Mouse (Mus musculus) splenic B cell, adult 2 months (primary cell): ENCODE measurements around the gene 4632433K11Rik.
A peak's percentile ranks its signal among the peaks of the same experiment; 100 is the strongest.
"Not testable (repeated sequence)": the region's sequence is repeated elsewhere in the genome, so short reads cannot be mapped to it uniquely, and the experiment has no call there.

Experiments
- DNase-seq: peaks from one replicate; pipeline ENCODE4 v3.0.0-alpha.2; 2011; ENCODE audit warnings: low read depth, low spot score
- H3K27me3 ChIP-seq: 2 replicates; pipeline ENCODE4 v1.6.1; 2012; ENCODE audit warnings: mild to moderate bottlenecking, low read length, moderate library complexity, mixed read lengths; ENCODE audit not compliant: control insufficient read depth, poor library complexity, insufficient read depth, severe bottlenecking
- H3K36me3 ChIP-seq: 2 replicates; pipeline ENCODE4 v1.6.1; 2012; ENCODE audit warnings: mild to moderate bottlenecking, low read length, moderate library complexity, mixed read lengths; ENCODE audit not compliant: control insufficient read depth, poor library complexity, insufficient read depth, severe bottlenecking

4632433K11Rik gene

DNA sequence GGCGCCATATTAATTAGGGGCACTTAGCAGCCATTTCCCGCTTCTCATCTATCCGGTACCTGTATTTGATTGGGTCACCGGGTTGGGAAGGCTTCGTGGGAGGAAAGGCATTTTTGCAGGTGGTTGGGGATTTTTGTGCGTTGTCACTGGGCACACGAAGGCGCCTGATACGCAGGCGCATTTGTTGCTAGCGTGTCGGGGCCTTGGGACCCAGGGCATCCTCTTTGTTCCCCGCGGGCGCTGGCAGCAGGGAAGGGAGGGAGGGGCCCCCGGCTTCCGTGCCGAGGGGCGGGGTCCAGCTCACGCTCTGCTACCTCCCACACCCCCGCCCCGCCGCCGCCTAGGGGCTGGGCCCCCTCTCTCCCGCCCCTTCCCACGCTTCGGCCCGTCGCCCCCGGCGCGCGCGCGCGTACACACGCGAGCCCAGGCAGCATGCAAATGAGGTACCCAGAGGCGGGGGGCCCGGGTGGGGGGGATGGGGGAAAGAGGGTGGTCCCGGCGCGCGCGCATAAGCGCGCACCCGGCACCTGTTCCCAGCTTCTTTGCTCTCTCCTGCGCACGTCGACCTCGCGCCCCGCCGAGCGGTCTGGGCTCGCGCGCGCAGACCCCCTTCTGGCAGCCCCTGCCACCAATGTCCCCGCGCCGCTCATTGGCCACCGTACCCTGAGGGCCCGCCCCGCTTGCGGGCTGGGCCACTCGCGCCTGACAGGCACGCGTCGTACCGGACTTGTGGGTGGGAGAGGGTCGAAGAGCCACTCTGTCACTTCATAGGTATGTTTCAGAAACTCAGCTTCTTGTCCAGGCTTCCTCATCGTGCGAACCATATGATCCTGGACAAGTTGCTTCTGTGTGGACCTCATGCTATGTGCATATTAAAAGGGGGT, 18.6 kb upstream of the 4632433K11Rik start, which contains the start of gene Gm44973:
Gene Gm44973, plus strand, starts transcription at position 379 of the 884 bp plus-strand sequence.
- H3K27me3 ChIP-seq, result no peaks in the 10 kb centered on the region
- DNase-seq, result peak; percentile 95
- peaks cover 12% of the 10 kb centered on the region; the same call in 1 of the 2 replicates for H3K36me3 ChIP-seq

DNA sequence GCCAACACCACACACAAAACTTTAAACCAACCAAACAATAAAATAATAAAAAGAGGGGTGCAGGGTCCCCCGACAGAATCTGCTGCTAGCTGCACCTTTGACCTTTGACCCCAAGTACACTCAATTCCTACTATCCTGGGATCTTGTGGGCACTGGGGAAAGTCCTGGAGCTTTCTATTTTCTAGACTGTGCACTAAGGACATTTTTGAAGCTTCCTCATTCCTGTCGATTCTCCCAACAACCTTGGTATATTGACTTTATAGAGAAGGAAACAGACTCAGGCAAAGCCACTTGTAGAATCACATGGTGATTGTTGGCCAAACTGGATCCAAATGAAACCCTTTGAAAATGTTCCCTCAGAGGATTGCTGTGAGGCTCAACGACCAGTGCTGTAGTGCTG, 17.9 kb upstream of the 4632433K11Rik start:
- no peak for DNase-seq
- Histone ChIP-seq H3K27me3 (no peaks in the 10 kb centered on the region), H3K36me3 (peaks cover 8% of the 10 kb centered on the region; the same call in 1 of the 2 replicates)

DNA sequence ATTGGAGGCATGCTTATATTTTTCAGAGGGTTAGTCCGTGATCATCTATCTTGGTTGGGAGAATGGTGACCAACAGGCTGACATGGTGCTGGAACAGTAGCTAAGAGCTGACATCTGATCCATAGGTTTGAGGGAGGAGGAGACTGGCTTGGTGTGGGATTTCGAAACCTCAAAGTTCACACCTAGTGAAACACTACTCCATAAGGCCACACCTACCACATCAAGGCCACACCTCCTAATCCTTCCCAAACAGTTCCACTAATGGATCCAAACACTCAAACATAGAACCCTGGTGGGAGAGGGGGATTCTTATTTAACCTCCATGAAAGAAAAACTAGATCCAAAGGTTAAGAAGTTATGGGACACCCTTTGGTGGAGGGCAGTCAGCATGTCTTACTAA, 17.0 kb upstream of the 4632433K11Rik start:
- H3K36me3 ChIP-seq, result no peaks in the 10 kb centered on the region; the same call in 1 of the 2 replicates
- no peaks in the 10 kb centered on the region for H3K27me3 ChIP-seq
- no peak for DNase-seq

DNA sequence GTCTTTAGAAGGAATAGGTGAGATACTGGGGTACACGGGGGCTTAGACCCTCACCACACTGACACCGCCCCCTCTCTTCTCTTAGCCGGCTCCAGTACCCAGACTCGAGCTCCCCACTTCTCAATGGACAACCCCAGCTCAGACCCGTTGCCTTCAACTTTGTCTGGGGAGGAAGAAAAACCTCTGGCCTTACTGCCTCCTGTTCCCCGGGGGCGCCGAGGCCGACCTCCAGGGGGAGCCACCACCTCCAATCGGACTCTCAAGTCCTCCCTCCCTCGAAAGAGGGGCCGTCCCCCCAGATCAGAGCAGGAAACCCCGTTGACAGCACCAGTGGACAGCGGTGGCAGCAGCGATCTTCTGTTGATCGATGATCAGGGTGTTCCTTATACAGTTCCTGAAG, 16.6 kb upstream of the 4632433K11Rik start:
- Histone ChIP-seq H3K27me3 (no peaks in the 10 kb centered on the region), H3K36me3 (no peaks in the 10 kb centered on the region; the same call in 1 of the 2 replicates)
- DNase-seq, result peak; percentile 30

DNA sequence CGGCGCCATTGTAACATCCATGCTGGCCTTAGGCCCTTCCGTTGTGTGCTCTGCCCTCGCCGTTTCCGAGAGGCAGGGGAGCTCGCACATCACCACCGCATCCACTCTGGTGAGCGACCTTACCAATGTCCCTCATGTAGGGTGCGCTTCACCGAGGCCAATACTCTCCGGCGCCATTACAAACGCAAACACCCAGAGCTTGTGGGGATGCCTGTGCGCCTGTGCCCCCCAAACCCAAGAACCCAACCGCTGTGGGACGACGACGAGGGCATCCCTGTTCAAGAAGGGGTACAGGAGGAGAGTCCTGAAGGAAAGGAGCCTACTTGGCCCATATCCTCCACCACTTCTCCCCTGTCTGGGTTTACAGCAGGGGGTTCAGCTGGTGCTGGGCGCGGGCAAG, 16.0 kb upstream of the 4632433K11Rik start:
- no peak for DNase-seq
- no peaks in the 10 kb centered on the region for H3K27me3 ChIP-seq
- no peaks in the 10 kb centered on the region for H3K36me3 ChIP-seq

DNA sequence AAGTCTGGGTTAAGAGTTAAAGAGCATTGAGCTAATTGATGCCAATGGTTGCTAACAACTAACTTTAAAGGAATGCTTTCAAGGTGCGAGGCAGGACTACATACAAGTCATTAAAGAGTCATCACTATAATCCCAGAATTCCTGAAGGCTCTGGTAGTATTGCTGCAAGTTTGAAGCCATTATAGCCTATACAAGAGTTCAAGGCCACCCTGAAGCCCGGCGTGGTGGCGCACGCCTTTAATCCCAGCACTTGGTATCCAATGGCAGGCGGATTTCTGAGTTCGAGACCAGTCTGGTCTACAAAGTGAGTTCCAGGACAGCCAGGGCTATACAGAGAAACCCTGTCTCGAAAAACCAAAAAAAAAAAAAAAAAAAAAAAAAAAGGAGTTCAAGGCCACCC, 14.3 kb upstream of the 4632433K11Rik start:
- H3K36me3 ChIP-seq, H3K27me3 ChIP-seq, DNase-seq: not testable (repeated sequence)

DNA sequence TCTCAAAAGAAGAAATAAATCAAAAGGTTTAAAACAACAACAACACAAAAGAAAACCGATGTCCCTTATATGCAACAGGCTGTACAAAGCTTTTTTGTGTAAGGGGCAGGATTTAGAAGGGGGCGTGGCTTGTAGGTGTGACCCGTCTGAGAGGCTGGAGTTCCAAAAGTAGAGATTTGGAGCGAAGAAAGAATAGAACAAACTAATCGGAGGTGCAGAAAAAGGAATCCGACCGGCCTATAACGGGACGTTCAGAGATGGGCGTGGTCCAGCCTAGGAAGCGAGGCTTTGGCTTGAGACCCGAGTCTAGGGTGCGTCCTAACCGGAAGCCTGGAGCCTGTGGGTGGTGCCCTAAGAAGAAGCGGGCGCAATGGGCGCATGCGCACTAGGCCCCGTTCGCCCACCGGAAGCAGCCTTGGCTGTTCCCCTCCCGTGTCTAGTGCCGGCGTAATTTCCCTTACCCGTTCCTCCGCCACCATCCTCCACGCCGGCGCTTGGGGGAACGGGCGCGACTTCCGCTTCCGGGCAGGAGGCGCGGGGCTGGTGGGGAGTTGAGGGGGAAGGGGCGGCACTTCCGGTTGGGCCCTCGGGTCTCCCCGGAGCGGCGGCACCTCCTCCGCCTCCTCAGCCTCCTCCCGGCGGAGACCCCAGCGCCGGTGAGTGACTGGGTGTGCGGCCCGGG, 13.8 kb upstream of the 4632433K11Rik start, which contains the start of the genes Zfp865 and Ccdc106:
Gene Zfp865, plus strand, starts transcription at position 377 of the 682 bp plus-strand sequence.
Gene Ccdc106, plus strand, starts transcription at position 554 of the 682 bp plus-strand sequence.
- no peaks in the 10 kb centered on the region for H3K36me3 ChIP-seq
- H3K27me3 ChIP-seq, result no peaks in the 10 kb centered on the region
- DNase-seq, result peak; percentile 99

DNA sequence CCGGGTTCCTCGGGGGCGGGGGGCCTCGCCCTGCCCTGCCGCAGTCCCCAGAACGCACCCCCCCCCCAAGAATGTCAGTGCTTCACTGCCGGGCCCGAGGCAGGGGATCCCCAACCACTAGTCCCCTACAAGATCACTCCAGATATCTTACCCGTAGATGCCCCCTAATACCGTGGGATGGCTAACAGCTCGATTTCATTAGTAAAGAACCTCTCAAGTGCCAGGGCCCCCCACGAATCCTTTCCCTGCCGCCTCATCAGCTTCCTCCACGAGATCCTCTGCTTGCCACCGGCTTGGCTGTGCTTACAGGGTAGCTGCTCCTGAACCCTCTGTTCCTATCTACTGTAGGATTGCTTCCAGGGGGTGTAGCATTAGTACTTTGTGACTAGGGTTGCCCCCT, 13.2 kb upstream of the 4632433K11Rik start:
- no peaks in the 10 kb centered on the region for H3K36me3 ChIP-seq
- H3K27me3 ChIP-seq, result no peaks in the 10 kb centered on the region
- no peak for DNase-seq

DNA sequence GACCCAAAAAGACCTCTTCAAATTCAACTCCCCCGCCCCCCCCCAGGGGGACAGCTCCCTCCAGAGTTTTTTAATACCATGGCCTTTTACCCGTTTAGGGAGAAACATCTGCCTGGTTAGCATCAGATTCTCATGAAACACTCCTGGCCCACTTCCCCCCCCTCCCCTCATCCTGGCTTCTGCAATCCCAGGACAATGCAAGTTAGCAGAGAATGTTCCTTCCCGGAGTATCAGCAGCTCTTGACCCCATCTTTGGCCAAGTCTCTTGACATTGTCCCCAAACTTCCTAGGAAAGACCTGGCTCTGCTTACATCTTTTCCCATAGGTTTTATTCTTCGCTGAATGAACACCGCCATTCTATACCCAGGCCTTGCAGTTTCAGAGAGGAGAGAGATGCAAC, 12.7 kb upstream of the 4632433K11Rik start:
- Histone ChIP-seq H3K36me3 (no peaks in the 10 kb centered on the region), H3K27me3 (no peaks in the 10 kb centered on the region)
- no peak for DNase-seq

DNA sequence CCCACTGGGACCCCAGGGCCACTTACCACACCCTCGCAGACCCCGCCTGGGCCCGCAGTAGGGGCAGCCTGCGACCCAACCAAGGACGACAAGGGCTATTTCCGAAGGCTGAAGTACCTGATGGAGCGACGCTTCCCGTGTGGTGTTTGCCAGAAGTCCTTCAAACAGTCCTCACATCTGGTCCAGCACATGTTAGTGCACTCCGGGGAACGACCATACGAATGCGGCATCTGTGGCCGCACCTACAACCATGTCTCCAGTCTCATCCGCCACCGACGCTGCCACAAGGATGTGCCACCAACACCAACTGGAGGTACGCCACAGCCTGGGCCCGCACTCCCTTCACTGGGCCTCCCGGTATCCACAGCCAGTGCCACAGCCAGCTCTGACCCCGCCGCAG, 4.4 kb upstream of the 4632433K11Rik start:
- H3K27me3 ChIP-seq, result no peaks in the 10 kb centered on the region
- H3K36me3 ChIP-seq, result peaks cover 32% of the 10 kb centered on the region
- no peak for DNase-seq

DNA sequence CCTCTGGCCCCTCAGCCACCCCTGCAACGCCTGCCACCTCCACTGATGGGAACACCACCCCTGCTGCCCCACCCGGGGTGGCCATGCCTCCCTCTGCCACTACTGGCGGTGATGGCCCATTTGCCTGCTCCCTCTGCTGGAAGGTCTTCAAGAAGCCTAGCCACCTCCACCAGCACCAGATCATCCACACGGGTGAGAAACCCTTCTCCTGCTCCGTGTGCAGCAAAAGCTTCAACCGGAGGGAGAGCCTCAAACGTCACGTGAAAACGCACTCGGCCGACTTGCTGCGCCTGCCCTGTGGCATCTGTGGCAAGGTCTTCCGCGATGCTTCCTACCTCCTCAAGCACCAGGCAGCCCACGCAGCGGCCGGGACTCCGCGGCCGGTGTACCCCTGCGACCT, 4.0 kb upstream of the 4632433K11Rik start:
- H3K36me3 ChIP-seq, result peaks cover 32% of the 10 kb centered on the region
- no peaks in the 10 kb centered on the region for H3K27me3 ChIP-seq
- DNase-seq, result no peak

DNA sequence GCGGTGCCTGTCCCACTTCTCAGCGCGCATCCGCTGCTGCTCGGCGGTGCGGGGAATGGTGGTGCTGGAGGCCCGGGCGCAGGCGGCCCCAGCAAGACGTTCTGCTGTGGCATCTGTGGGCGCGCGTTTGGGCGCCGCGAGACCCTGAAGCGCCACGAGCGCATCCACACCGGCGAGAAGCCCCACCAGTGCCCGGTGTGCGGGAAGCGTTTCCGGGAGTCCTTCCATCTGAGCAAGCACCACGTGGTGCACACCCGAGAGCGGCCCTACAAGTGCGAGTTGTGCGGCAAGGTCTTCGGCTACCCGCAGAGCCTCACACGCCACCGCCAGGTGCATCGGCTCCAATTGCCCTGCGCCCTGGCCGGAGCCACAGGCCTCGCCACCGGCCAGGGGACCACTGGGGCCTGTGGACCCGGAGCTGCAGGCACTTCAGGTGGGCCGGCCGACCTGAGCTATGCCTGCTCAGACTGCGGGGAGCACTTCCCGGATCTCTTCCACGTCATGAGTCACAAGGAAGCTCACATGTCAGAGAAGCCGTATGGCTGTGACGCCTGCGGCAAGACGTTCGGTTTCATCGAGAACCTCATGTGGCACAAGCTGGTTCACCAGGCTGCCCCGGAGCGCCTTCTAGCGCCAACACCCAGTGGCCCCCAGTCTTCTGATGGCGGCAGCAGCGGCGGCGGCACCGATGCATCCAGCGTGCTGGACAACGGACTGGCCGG, 3.2 kb upstream of the 4632433K11Rik start:
- peaks cover 32% of the 10 kb centered on the region for H3K36me3 ChIP-seq
- no peak for DNase-seq
- no peaks in the 10 kb centered on the region for H3K27me3 ChIP-seq

DNA sequence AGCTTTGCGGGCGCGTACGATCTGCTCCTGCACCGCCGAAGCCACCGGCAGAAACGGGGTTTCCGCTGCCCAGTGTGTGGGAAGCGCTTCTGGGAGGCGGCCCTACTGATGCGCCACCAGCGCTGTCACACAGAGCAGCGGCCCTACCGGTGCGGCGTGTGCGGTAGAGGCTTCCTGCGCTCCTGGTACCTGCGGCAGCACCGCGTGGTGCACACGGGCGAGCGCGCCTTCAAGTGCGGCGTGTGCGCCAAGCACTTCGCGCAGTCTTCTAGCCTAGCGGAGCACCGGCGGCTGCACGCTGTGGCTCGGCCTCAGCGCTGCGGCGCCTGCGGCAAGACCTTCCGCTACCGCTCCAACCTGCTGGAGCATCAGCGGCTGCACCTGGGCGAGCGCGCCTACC, 2.4 kb upstream of the 4632433K11Rik start:
- no peak for DNase-seq
- no peaks in the 10 kb centered on the region for H3K27me3 ChIP-seq

DNA sequence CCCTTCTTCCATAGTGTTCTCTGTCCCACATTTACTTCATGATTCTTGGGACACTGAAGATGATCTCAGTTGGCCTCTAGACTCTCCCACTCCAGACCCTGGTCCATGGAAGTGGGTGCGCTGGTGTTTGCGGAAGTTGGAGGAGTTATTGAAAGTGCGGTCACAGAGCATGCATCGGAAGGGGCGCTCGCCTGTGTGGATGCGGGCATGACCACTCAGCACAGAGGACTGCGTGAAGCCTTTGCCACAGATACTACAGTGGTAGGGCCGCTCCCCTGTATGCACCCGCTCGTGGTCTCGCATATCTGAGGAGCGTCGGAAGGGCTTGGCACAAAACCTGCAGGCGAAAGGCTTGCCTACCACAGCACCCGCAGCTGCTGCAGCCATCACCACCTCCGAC, 1.7 kb downstream of the 4632433K11Rik start:
- H3K36me3 ChIP-seq, result peaks cover 17% of the 10 kb centered on the region
- H3K27me3 ChIP-seq, result no peaks in the 10 kb centered on the region
- no peak for DNase-seq

More for the DNA sequence above, 2.4 kb upstream of the 4632433K11Rik start:
- H3K36me3 ChIP-seq, result peaks cover 32% of the 10 kb centered on the region
